Mouse (Mus musculus): Measurements from ENCODE around the gene Pde3a.

Pde3a gene

GRCm38 (mm10) chr6:141501171-141501570 lies 252.1 kb downstream of the Pde3a start:
- no peak for DNase-seq

GRCm38 (mm10) chr6:141522541-141522940 lies 273.5 kb downstream of the Pde3a start:
- no peak for DNase-seq

DNA sequence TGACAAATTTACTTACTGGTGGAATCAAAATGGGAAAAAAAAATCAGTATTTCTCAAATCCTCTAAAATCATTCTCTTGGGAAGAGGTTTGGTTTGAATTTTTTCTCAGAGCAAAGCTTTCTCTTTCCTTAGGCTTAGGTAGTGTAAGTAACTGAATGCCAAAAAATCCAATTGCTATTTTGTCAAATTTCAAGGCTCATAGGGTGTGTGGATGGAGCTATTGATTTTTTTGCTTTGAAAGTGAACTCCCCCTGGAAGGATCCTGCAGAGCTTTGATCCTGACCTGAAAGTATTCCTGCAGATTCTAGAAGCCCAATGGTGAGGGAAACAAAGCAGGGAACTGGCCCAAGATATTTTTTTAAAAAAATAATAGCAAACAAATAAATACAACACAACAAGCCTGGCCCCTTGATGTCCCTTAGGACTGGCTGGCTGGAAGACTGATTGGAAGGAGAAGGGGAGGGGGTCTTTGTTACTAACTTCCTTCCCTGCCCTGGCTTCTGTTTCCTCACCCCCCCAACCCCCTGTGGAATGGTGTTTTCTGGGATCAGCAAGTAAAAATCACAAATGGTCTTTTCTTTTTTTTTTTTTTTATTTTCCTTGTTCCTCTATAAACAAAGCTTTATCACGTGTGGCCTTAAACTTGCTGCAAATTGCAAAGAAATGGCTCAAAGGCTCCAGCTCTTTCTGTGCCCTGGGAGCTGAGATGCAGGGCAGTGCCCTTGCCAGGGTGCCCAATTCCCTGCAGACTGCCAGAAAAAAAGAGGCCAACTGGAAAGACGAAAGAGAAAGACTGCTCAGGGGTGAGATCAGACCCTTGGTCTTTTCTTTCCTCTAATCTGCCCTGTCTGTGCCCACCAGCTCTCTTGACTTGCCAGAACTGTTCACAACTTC lies 274.9 kb downstream of the Pde3a start, which contains the start of gene Slco1c1:
TSS of gene Slco1c1 (plus strand) at position 622 of the 894 bp plus-strand sequence.
- no peak for DNase-seq

- no peak for DNase-seq
Observed at GRCm38 (mm10) chr6:141525787-141526186, 276.7 kb downstream of the Pde3a start.

DNA sequence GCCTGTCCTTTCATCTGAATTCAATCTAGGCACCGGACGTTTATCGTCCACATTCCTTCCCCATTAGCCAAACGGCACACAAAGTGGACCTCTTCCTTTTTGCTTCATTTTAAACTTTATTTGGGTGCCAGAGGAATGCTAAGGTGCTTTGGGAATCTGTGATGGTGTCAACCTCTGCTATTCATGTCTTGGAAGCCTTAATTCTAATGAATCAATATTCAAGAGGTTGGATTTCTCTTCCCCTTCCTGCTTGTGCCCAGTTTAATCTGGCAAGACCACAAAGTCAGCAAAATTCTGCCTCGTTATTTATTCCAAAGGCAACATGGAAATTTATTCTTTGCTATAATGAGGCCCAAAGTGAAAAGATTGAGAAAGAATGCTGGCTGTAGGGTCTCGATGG lies 281.8 kb downstream of the Pde3a start:
- DNase-seq, result no peak

DNA sequence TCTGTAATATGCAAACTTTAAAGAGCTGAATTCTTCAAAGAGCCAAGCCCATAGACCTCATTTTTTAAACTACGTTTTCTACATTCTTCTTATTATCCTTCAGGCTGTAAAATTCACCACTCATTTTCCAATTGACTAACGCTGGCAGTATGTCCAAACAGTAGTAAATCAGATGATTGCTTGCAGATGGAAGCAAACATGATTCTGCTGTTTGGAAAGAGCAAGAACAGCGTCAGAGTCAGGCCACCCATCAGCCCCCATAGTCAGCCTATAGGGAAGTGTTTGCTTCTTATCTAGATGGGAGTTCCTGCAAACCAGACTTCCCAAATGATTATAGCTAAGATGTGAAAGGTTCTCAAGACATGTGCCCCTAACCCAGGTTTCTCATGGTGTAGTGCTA lies 288.2 kb downstream of the Pde3a start:
- no peak for DNase-seq

DNA sequence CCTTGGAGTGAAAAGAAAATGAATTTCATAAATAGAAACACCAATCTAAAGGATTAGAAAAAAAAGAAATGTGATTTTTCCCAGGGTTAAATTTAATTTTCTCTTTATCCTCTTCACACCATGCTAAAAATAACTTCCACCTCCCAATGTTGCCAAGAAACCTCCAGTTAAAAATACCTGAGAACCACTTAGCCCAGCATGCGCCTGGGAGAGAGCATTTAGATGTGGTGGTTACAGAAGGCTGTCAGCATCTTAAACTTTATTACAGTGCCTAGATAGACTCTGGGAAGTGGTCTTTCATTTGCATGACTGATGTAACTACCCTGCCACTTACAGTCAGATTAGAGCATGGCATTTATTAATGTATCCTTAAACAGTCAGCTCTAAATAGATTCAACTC lies 292.1 kb downstream of the Pde3a start:
- DNase-seq, result no peak

- DNase-seq, result peak in 1 of 2 experiments; percentile 34
Observed at GRCm38 (mm10) chr6:141543344-141543743, 294.3 kb downstream of the Pde3a start.
